Mouse (Mus musculus): Measurements from ENCODE around the gene Dut. TPM values are rescaled to one million over a fixed set of nuclear protein-coding genes. Genes with fewer than 3 reads are reported as not detected.

Dut gene
- 10 to 100 TPM; 10.2 to 12.6 TPM for total RNA-seq (2021)
- long read RNA-seq, experiment 1, transcript Dut-202 (7 exons, 1,020 nt): major isoform, 6 of 12 reads
- long read RNA-seq, experiment 1, partial matches to known transcripts: 0 of 12 reads
- long read RNA-seq, experiment 1, other reads (novel, unspliced or antisense): 4 of 12 reads
- long read RNA-seq, experiment 2, partial matches to known transcripts: 0 of 10 reads
- long read RNA-seq, experiment 2, other reads (novel, unspliced or antisense): 6 of 10 reads

DNA sequence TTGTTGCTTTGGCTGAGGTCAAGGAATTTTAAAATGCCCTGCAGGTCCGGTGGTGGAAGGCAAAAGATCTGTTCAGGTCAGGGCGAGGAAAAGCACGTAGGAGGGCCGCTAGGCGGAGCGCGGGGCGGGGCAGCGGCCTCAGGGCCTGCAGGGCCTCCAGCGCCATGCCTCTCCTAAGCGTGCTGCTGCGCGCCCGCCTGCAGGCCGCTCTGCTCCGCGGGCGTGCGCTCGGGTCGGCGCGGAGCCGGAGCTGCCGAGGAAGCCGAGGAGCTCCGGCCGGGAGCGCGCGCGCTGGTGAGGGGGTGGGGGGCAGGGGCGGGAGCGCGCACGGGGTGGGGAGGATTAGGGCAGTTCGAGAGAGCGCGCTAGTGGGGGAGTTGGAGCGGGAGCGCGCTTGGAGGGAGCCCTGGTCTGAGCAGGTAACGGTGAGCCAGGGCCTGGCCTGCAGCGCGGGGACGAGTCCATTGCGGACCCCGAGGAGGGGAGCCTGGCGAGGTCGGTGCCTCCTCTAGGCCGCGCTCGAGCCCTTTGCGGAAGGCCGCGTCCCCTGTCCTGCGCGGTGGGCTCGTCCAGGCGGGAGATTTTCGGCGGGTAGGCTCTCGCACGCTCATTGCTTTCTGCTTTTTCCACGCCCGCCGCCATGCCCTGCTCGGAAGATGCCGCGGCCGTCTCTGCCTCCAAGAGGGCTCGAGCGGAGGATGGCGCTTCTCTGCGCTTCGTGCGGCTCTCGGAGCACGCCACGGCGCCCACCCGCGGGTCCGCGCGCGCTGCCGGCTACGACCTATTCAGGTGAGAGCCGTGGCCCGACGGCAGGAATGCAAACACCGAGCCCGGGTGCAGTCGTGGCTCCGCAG, at the start of gene Dut:
Gene Dut (plus strand): TSS at position 83 of the 854 bp plus-strand sequence.
- intact Hi-C loops (cut with DNase I; ENCODE audit: low total_unique reads): no loop called here
- peak; percentile 94 for DNase-seq

DNA sequence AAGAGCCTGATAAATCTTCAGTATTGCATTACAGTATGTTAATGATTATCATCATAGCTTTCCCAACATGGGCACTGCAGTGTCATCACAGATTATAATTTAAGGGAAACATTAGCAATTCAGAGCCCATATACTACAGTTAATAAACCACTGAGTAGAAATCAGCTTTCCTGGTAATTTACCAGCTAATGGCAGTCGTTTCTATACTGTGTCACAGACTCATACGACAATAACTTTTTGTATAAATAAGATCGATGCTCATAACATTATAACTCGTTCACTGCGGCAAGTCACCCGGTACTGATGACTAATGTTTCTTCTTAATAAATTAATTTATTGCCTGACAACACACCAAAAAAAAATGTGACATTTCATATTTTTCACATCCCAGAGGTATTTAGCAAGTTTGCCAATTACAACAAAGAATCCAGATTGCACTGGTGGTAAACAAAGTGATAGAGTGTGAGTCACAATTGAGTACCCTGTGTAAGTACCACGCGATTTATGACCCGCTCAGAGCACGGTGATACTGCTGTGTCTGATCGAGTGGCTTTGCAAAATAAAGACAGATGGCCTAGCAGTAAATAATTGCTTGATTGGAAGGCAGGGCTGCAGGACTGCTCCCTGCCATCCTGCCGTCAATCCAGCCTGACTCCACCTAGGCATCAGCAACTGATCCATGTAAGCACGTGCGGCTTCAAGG, 37.9 kb upstream of the Dut start:
- DNase-seq: no peak
- intact Hi-C loops (cut with DNase I; ENCODE audit: low total_unique reads): no loop called here

DNA sequence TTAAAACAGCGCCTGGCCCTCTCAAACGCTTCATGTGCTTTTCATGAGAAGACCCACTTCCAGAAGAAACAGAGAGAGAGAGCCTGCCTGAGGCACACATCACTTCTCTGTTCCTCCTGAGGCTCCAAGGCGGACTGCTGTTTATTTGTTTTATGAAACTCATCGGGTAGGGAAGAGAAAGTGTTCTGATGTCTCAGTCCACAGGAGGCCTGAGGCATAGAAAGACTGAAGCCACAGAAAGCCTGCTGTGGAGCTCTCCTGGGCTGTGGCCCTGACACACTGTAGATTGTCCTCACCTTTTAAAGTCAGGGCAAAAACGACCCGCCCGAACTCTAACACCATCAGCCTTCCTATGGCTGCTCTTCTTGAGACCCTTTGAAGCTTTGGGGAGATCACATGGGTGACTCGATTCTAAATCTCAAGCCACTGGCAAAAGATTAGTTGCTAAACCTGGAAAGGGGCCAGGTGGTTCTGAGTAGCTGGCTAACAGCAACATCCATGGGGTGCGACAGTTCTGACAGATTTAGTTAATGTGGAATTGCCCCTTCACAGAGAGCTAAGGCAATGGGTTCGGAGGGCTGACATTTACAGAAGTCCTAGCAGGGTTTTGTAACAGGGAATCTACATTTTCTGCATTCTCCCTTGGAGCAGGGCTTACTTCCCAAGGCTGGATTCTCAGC, 35.0 kb upstream of the Dut start:
- intact Hi-C loops (cut with DNase I; ENCODE audit: low total_unique reads): no loop called here
- DNase-seq: no peak

DNA sequence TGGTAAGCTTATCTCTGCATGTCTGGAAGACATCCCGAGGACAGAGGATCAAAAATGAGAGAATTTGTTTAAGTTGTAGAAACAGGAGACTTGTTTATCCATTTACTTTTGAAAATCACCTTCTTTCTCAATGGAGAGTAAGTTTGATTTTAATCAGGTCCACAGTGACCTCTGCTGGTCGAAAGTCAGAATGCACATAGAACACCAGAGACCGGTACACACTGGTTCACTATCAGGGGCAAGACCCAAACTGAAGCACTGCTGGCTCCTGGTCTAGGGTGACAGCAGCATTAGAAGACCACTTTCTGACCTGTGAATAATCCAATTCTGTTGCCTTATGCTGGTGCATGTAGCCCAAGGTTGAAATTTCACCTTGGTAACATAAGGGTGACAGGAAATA, 32.4 kb upstream of the Dut start:
- intact Hi-C loops (cut with DNase I; ENCODE audit: low total_unique reads): no loop called here
- DNase-seq: peak; percentile 44

DNA sequence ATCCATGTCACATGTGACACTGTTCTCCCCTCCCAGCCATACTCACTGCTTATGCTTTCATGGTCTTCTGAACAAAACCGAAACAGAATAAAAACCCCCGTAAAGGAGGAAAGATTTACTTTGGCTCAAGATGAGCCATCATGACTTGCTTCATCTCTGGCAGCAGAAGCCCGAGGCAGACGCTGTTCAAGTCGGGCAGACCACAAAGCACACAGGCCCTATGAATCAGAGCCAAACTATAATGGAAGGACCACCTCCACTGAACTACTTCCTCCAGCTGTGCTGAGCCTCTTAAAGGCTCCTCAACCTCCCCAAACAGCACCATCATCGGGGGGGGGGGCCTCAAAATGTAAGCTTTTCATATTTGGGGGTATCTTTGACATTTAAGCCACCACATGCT, 29.7 kb upstream of the Dut start:
- intact Hi-C loops (cut with DNase I; ENCODE audit: low total_unique reads): no loop called here
- no peak for DNase-seq

DNA sequence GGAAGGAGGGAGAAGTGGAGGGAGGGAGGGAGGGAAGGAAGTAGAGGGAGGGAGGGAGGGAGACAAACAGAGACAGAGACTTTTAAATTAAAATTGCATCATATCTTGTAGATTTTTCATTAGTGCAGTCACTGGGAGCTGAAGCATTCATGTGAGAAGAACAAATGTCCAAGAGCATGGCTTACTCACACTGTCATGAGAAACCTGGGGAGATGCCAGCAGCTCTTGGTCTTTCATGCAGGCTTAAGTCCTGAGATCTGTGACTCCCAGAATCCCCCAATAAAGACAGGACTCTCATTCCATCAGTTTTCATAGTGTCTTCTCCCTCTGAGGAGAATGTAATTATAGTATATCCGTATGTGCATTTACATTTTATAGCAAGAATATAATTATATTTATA, 28.4 kb upstream of the Dut start:
- intact Hi-C loops (cut with DNase I; ENCODE audit: low total_unique reads): no loop called here
- DNase-seq: no peak

DNA sequence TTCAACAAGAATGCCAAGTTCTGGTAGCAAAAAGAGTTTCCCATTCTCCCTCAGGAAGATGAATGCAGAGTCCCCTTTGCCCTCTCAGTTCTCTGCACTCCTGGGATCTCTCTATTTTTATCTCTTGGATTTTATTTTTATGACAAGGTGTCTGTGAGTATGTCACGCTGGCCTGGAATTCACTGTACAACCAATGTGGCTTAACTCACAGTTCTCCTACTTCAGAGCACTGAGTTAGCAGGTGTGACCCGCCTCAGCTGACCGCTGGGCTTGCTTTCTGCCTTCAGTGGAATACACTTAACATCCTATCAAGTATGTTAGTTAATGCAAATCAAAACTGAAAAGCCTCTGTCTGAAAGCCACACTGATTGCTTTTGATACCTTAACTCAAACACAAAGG, 27.7 kb upstream of the Dut start:
- intact Hi-C loops (cut with DNase I; ENCODE audit: low total_unique reads): no loop called here
- DNase-seq: no peak

DNA sequence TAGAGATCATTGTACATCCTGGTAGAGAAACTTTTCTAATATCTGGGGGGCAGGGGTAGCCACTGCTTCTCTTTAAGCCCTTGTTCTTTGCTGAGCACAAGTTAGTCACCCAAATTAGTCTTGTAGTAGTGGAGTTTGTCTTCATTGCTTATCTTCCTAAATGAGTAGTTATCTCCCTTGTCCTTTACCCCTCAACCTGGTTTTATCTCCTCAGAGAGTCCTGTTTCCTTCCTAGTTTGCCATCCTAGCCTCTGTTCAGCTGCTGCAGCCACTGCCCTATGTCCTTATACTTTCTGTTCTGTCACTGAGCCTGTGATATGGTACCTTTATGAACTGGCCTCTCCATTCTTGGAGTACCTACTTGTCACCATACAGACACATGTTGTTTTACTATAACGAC, 25.3 kb upstream of the Dut start:
- no peak for DNase-seq
- intact Hi-C loops (cut with DNase I; ENCODE audit: low total_unique reads): no loop called here

DNA sequence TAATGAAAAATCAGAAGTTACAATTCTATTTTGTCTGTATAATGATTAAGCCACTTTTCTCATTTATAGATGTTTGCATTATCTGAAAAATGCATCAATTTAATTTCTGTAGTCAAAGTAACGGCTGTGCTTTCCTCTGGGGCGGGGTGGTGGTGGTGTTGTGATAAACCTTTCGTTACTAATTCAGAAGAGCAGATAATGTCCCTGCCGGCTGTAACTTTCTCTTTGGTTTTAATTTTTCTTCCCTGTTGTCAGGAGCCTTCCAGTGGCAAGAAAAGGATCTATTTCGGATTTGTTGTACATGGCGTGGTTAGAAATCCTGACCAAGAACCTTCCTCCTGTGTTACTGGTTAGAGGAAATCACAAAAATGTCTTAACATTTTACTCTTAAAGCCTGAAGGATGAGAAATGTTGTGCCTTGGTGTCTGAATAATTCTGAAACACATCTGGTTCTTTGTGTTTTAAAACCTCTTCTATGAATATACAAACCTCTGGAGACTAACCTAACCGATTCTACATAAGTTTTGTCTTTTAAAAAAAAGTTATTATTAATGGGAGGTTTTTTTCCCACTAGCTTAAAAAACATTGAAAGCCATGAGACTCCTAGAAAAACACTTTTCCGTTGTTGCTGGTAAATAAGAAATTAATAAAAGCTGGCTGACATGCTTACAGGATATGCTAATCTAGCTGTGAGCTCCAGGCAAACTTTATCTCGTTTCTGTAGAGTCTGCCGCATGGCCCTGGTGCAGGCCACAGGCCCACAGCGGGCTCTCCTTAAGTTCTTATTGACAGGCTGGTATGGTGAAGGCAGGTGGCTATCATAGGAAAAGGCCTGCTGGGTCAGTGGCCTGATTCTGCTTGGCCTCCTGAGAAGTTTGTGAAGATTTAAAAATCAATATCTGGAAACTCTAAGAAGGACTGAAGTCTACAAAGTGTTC, 18.2 kb upstream of the Dut start:
- intact Hi-C loops (cut with DNase I; ENCODE audit: low total_unique reads): no loop called here
- no peak for DNase-seq

DNA sequence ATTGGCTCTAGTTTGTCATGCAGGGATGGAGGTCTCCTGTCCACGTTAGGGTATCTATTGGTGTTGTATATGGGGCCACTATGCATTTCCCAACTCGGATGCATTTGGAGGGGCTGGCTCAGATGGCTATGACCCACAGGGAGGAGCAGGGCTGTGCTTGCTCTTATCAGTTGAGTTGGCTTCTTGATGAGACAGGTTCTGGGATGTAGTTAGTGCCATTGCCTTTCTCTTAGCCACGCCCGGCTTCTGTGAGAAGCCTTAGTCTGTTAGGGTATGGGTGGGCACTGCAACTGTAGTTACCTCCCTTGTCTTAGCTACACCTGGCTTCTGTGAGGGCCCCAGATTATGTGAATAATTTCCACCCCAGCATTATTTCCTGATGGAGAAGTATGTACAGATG, 14.8 kb upstream of the Dut start:
- no peak for DNase-seq
- intact Hi-C loops (cut with DNase I; ENCODE audit: low total_unique reads): no loop called here

DNA sequence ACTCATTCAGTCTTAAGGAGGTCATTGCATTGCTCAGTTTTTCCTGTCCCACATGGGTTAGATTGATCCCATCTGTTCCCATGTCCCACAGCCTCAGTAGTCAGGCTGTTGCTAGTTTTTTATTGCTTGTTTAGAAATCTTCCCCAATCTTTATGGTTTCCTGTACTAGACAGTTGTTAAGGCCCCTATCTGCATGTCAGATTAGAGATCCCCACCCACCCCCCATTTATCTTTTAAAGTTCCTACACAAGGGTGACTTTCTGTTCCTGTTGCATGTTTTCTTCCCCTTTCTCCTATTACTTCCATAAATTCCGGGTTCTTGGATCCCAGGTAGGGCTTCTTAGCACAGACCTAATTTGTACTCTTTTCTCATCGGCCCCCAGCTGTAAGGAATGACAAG, 13.5 kb upstream of the Dut start:
- DNase-seq: no peak
- intact Hi-C loops (cut with DNase I; ENCODE audit: low total_unique reads): no loop called here

DNA sequence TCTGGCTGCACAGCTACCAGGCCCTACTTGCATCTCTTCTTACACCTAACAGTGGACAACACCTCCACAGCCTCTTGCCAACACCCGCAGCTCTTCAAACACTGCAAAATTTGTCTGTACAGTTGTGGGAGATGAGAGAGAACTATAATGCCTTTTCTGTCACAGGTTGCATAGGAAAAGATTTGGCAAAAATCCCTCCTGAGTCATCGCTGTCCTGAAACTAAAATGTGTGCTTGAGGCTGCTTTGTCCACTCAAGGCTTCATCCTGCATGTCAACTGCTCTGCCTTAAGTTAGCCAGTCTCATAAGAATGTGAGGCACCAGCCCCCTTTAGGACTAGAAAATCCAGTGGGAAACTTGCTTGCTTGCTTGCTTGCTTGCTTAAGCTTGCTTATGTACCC, 12.9 kb upstream of the Dut start:
- DNase-seq: no peak
- intact Hi-C loops (cut with DNase I; ENCODE audit: low total_unique reads): no loop called here

DNA sequence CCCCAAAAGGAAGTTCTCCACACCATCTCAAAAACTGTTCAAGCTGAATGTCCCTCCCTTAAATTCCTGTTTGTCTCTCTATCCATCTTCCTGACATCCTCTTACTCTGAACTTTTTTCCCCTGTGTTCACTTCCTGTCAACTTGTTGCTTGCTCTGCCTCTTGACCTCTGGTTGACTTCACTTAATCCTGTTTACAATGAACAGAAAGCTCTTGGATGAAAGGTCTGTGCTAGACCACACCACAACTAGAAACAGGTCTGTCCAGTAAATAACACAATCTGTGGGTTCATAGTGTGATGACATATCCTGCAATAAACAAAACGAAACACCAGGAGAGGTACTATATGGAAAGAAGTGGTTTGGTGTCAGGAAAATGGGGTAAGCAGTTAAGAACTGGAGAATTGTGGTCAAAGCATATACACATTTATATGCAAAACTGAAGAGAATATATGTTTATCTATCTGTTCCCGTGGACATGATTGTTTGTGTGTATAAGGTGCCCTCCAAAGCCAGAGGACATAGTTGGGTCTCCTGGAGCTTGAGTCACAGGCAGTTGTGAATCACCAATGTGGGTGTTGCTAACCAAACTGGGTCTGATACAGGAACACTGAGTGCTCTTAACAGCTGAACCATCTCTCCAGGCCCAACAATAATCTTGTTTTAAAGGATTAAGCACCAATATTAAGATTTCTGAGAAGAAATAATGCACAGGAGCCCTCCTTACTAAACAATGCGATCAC, 1.3 kb upstream of the Dut start:
- DNase-seq: no peak
- intact Hi-C loops (cut with DNase I; ENCODE audit: low total_unique reads): no loop called here

DNA sequence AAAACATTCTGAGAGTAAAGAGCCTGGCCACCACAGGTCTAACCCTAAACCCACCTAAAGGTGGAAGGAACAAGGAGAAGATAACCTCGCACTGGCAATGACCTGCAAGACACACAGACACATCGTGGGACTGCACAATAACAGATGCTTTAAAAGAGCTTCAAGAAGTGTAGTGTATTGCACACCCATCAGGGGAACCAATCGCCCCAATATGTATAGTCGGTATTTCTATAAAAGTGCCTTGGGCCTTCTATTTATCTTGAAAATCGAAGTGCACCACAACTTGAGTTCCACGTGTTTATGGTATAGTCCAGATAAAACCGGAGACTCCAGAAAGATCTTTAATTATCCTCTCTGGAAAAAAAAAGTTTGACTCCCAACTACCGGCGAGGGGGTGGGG, 321 bp upstream of the Dut start:
- intact Hi-C loops (cut with DNase I; ENCODE audit: low total_unique reads): no loop called here
- no peak for DNase-seq

DNA sequence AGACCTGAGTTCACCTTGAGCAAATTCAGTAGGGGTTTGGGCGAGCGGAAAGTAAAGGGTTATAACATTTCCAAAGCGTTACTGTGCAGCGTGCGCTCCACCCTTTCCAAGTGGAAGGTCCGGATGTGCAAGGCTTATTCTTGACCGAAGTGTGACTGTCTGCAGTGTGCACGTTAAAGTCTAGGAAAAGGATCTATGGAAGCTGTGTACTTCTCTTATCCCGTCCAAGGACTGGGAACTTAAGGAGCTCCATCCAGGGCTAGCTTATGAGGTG, 909 bp downstream of the Dut start:
- DNase-seq: no peak
- intact Hi-C loops (cut with DNase I; ENCODE audit: low total_unique reads): no loop called here

DNA sequence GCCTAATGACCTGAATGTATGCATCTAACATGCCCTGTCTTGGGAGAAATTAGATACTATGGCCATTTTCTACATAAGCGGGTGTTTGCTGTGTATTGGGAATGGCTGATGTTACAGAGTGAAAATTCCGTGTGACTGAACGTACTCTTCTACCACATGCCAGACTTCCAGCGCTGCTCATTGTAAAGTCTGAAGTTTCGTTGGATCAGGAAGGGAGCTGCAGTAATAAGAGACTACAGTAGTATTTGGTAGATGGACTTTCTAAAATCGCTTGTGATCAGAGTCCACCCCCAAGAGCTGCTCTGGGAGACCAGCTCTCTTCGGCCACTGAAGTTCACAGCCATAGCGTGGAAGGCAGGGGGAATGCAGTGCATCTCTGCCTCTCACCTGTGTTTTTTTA, 1.3 kb downstream of the Dut start:
- no peak for DNase-seq
- intact Hi-C loops (cut with DNase I; ENCODE audit: low total_unique reads): no loop called here

DNA sequence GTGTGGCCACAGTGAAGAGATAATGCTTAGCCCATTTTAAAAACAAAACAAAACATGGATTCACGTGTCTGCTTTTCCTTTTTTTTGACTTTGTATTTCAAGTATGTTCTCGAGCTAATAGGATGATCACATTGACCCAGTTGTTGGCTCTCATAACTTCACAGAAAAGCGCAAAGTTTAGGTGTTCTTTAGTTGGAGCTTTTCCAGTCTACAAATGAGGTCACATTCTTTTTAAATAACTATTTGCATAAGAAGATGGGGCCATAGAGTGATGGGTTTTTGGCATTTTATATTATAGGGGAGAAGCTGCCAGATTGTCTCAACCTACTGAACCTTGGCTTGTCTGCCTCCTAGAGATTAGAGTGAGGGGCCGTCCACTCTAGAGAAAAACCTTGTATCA, 2.3 kb downstream of the Dut start:
- no peak for DNase-seq

DNA sequence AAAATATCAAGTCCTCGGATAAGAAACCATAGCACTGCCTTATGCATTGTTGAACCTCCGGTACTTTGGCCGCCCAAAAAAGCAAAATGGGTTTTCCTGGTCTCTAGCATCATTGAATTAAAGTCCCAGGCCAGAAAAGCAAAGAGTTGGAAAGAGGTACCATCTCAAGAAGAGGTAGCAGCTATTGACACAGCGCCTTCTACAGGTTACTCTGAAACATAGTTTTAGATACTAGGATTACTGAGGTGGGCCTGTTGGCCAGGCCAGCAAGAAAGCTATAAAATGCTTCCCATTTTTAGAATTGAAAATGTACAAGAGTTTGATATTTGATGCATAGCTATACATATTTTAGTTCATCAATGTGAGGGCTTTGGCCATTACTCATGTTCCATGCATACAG, 2.9 kb downstream of the Dut start:
- intact Hi-C loops (cut with DNase I; ENCODE audit: low total_unique reads): no loop called here

More for the DNA sequence above, 2.3 kb downstream of the Dut start:
- intact Hi-C loops (cut with DNase I; ENCODE audit: low total_unique reads): no loop called here

DNA sequence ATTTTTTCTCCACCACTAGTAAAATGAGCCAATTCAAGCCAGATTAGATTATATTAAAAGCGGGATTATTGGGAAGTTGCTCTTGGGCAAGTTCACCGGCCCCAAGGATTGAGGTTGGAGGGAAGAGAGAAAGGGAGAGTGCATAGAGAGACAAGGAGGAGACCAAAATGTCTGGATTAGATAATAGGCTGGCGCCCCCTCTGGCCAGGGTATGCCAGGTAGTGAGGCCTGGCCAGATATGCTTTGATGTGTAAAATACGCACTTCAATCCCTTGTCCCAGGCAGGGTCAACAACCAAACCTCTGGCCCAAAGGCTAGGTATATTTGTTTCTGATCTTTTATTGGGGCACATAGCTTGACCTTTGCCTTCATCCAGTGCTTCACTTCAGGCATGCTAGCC, 4.8 kb downstream of the Dut start:
- intact Hi-C loops (cut with DNase I; ENCODE audit: low total_unique reads): no loop called here
- no peak for DNase-seq

More for the DNA sequence above, 2.9 kb downstream of the Dut start:
- DNase-seq: no peak

Measured in gastrocnemius, postnatal 14 days (tissue).